Mouse (Mus musculus) gastrocnemius, postnatal 10 days (tissue): ENCODE measurements around the gene Trp73. TPM values are rescaled to one million over a fixed set of nuclear protein-coding genes. Genes with fewer than 3 reads are reported as not detected.

Experiments used
- DNase-seq: peaks from one replicate; pipeline ENCODE4 v3.0.0; 2021; ENCODE audit warnings: mixed read lengths
- total RNA-seq, 2 experiments: library from RNA; stranded (reverse); gene quantifications; 2 replicates each; pipeline ENCODE4 v1.2.3; 2021

Trp73 gene
- total RNA-seq, 2 experiments from 2014 or later = not detected

GRCm38 (mm10) chr4:154103386-154103785, 36.6 kb downstream of the Trp73 start:
- DNase-seq = no peak

GRCm38 (mm10) chr4:154099361-154099760, 40.6 kb downstream of the Trp73 start:
- DNase-seq = no peak

- DNase-seq = no peak
Observed at GRCm38 (mm10) chr4:154096111-154096510, 43.9 kb downstream of the Trp73 start.

GRCm38 (mm10) chr4:154093210-154093609, 46.8 kb downstream of the Trp73 start:
- DNase-seq = peak; percentile 27

GRCm38 (mm10) chr4:154091356-154091755, 48.7 kb downstream of the Trp73 start:
- no peak for DNase-seq

- DNase-seq = no peak
Observed at GRCm38 (mm10) chr4:154089205-154089604, 50.8 kb downstream of the Trp73 start.

GRCm38 (mm10) chr4:154086436-154086835, 53.6 kb downstream of the Trp73 start:
- no peak for DNase-seq

GRCm38 (mm10) chr4:154085856-154086255, 54.2 kb downstream of the Trp73 start:
- no peak for DNase-seq

GRCm38 (mm10) chr4:154081974-154082373, 58.0 kb downstream of the Trp73 start:
- no peak for DNase-seq

GRCm38 (mm10) chr4:154081021-154081420, 59.0 kb downstream of the Trp73 start:
- no peak for DNase-seq

- DNase-seq = no peak
Observed at GRCm38 (mm10) chr4:154080211-154080610, 59.8 kb downstream of the Trp73 start.

GRCm38 (mm10) chr4:154071941-154072340, 68.1 kb downstream of the Trp73 start:
- no peak for DNase-seq

GRCm38 (mm10) chr4:154071521-154071920, 68.5 kb downstream of the Trp73 start:
- DNase-seq = no peak

GRCm38 (mm10) chr4:154070896-154071295, 69.1 kb downstream of the Trp73 start:
- peak; percentile 32 for DNase-seq

- DNase-seq = no peak
Observed at GRCm38 (mm10) chr4:154064827-154065773, 74.9 kb downstream of the Trp73 start.

GRCm38 (mm10) chr4:154057696-154058095, 82.3 kb downstream of the Trp73 start:
- DNase-seq = peak; percentile 35

GRCm38 (mm10) chr4:154056661-154057060, 83.3 kb downstream of the Trp73 start:
- DNase-seq = no peak

- no peak for DNase-seq
Observed at GRCm38 (mm10) chr4:154056046-154056445, 84.0 kb downstream of the Trp73 start.

- DNase-seq = no peak
Observed at GRCm38 (mm10) chr4:154055482-154055881, 84.5 kb downstream of the Trp73 start.

- no peak for DNase-seq
Observed at GRCm38 (mm10) chr4:154053065-154053464, 86.9 kb downstream of the Trp73 start.

GRCm38 (mm10) chr4:154051401-154051800, 88.6 kb downstream of the Trp73 start:
- DNase-seq = no peak

GRCm38 (mm10) chr4:154045837-154046236, 94.2 kb downstream of the Trp73 start:
- no peak for DNase-seq

- no peak for DNase-seq
Observed at GRCm38 (mm10) chr4:154042577-154042976, 97.4 kb downstream of the Trp73 start, which contains the start of gene Ccdc27. Ccdc27 (minus strand) TSS chr4:154042677.

- DNase-seq = no peak
Observed at GRCm38 (mm10) chr4:154037123-154037522, 102.9 kb downstream of the Trp73 start.
